Mouse (Mus musculus): ENCODE measurements around the gene Cdkn2aipnl.

DNA sequence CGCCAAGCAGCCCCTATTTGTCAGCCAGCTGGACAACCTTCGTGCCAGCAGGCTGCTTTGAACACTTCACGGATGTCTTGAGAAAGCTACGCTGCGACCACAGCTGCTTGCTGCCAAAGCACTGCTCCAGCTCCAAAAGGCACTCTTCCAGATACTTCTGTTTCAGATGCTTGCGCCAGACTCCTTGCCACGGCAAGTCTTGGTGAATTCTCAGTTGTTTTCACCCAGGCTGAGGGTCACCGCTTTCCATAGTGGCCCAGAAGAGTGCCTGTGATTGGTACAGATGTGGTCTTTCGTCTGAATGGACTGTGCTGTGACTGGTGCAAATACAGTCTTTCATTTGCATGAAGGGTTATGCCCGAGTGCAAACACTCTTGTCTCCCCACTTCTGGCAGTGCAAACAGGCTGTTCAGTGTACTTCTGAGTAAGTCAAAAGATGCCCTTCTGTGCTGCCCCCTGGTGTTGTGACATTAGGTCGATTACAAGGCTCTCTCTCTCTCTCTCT lies 6.4 kb upstream of the Cdkn2aipnl start:
- TF ChIP-seq POLR2A (IDR thresholded peaks at IDR 0.05; ENCODE audit: extremely low read depth, insufficient read depth, low read length): no peak
- no peak for TF ChIP-seq CTCF (IDR thresholded peaks at IDR 0.05; ENCODE audit: extremely low read depth, insufficient read depth, low read length)
